Mouse (Mus musculus): Measurements from ENCODE around the gene Coa6. TPM values are rescaled to one million over a fixed set of nuclear protein-coding genes. Genes with fewer than 3 reads are reported as not detected.

Gene Coa6
- polyA plus RNA-seq (2012; rRNA removed; ENCODE audit: low replicate concordance), result 28.7 and 74.8 TPM in 2 replicates

GRCm38 (mm10) chr8:126422174-126422919, at the start of gene Coa6:
Gene Coa6 (plus strand): TSS chr8:126422515.

GRCm38 (mm10) chr8:126474299-126475187, 52.2 kb downstream of the Coa6 start, which contains the start of gene Tarbp1:
Gene Tarbp1 (minus strand): TSS chr8:126475065.

Other genes starting within 250 kb of the Coa6 start
- gene Slc35f3, start 124.0 kb upstream of the Coa6 start, polyA plus RNA-seq (2012; rRNA removed; ENCODE audit: low replicate concordance), result 2.1 and 2.7 TPM in 2 replicates
- 4.6 and 4.7 TPM in 2 replicates for gene Tarbp1, start 52.5 kb downstream of the Coa6 start, polyA plus RNA-seq (2012; rRNA removed; ENCODE audit: low replicate concordance)
- 37.8 and 107 TPM in 2 replicates for gene Irf2bp2, start 171.5 kb downstream of the Coa6 start, polyA plus RNA-seq (2012; rRNA removed; ENCODE audit: low replicate concordance)

Data from mammary gland, adult 2 months (tissue).